Mouse (Mus musculus): ENCODE results near the gene Blzf1. TPM values are rescaled to one million over a fixed set of nuclear protein-coding genes. Genes with fewer than 3 reads are reported as not detected.
A peak's percentile ranks its signal among the peaks of the same experiment; 100 is the strongest.

The Blzf1 gene
- polyA plus RNA-seq, 1 experiment from 2014 or later: 26.0 TPM

- H3K27ac ChIP-seq (replicated peaks): no peak overlapping the region
- 81% methylated on average over 14 of the region's 14 CpGs for WGBS
- no peaks in the 10 kb centered on the region for H3K27me3 ChIP-seq (ENCODE audit: low read depth, poor library complexity, severe bottlenecking)
- H3K4me1 ChIP-seq: peaks cover 12% of the 10 kb centered on the region; the same call in 1 of the 2 replicates
- DNase-seq (ENCODE audit: low spot score): no peak
- no peaks in the 10 kb centered on the region for H3K9me3 ChIP-seq (replicated peaks)
- H3K4me3 ChIP-seq: no peak overlapping the region
- H3K36me3 ChIP-seq: peaks cover 13% of the 10 kb centered on the region
These were observed 12.4 kb upstream of the Blzf1 start for GRCm38 (mm10) chr1:164319542-164320140.

DNA sequence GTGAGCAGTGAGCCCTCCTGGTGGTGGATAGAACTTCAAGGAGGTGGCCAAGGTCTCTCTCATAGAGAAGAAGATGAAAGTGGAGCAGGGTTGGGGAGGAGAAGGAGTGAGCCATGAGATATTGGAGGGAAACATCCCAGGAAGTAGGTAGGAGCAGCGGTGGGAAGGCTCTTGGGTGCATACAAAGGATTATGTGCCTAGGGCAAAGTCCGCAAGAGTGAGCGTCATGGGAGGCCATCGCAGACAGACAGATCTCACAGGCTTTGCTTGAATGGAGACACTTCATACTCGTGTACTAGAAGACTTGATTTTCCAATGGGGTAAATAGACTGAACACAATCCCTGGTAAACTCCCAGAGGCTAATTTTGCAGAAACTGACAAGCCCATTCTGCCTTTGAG, 11.2 kb upstream of the Blzf1 start:
- no peaks in the 10 kb centered on the region for H3K9me3 ChIP-seq (replicated peaks)
- WGBS: 92% methylated on average over 5 of the region's 5 CpGs
- H3K4me3 ChIP-seq: no peak overlapping the region
- H3K36me3 ChIP-seq: peaks cover 24% of the 10 kb centered on the region
- DNase-seq (ENCODE audit: low spot score): no peak
- peaks cover 12% of the 10 kb centered on the region; the same call in 1 of the 2 replicates for H3K4me1 ChIP-seq
- no peaks in the 10 kb centered on the region for H3K27me3 ChIP-seq (ENCODE audit: low read depth, poor library complexity, severe bottlenecking)
- H3K27ac ChIP-seq (replicated peaks): no peak overlapping the region

DNA sequence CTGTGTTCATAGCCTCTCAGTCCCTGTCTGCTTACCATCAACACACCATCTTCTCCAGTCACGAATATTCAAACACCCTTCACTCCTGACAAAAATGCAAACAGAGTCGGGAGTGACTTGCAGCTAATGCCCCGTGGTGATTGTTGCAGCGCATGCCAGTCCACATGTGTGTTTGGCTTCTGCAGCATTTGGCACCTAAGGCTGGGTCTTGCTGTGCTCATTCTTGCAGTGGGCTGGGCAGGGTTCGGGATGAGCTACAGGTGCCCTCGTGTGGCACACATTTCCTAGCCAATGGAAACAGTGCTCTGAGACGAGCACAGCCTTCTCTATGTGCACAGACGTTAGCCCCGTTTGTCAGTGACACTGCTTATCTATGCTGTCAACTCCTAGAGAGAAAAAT, 10.0 kb upstream of the Blzf1 start:
- no peaks in the 10 kb centered on the region for H3K9me3 ChIP-seq (replicated peaks)
- H3K27me3 ChIP-seq (ENCODE audit: low read depth, poor library complexity, severe bottlenecking): no peaks in the 10 kb centered on the region
- H3K27ac ChIP-seq (replicated peaks): no peak overlapping the region
- 90% methylated on average over 9 of the region's 9 CpGs for WGBS
- no peak for DNase-seq (ENCODE audit: low spot score)
- H3K36me3 ChIP-seq: peaks cover 34% of the 10 kb centered on the region
- peaks cover 11% of the 10 kb centered on the region; the same call in 1 of the 2 replicates for H3K4me1 ChIP-seq
- H3K4me3 ChIP-seq: no peak overlapping the region

DNA sequence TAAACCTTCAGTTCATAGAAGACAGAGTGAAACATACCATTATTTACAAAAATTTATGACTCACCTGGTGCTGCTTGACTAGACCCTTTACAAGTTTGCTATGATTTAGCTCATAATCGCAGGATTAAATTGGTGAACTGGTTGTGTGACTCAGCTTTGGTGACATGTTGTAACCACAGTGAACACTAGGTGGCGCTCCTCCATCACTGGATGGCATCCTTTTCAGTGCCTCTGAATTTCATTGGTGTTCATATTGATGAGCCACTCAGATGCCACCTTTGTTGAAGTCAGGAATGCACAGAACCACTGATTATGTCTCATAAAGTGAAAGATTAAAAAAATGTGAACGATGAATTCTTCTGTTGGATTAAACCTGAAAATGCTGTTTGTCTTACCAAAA, 9.4 kb upstream of the Blzf1 start:
- H3K4me1 ChIP-seq: peaks cover 8% of the 10 kb centered on the region; the same call in 1 of the 2 replicates
- no peak overlapping the region for H3K27ac ChIP-seq (replicated peaks)
- no peaks in the 10 kb centered on the region for H3K27me3 ChIP-seq (ENCODE audit: low read depth, poor library complexity, severe bottlenecking)
- H3K4me3 ChIP-seq: no peak overlapping the region
- WGBS: 36% methylated on average over 3 of the region's 3 CpGs
- H3K9me3 ChIP-seq (replicated peaks): no peaks in the 10 kb centered on the region
- peaks cover 37% of the 10 kb centered on the region for H3K36me3 ChIP-seq
- DNase-seq (ENCODE audit: low spot score): peak; percentile 73

GRCm38 (mm10) chr1:164315266-164315665, 8.0 kb upstream of the Blzf1 start:
- H3K27ac ChIP-seq (replicated peaks): no peak overlapping the region
- no peaks in the 10 kb centered on the region for H3K4me1 ChIP-seq
- H3K36me3 ChIP-seq: peaks cover 38% of the 10 kb centered on the region
- H3K4me3 ChIP-seq: no peak overlapping the region
- H3K27me3 ChIP-seq (ENCODE audit: low read depth, poor library complexity, severe bottlenecking): no peaks in the 10 kb centered on the region
- no peak for DNase-seq (ENCODE audit: low spot score)
- WGBS: 81% methylated on average over 8 of the region's 8 CpGs
- H3K9me3 ChIP-seq (replicated peaks): no peaks in the 10 kb centered on the region

GRCm38 (mm10) chr1:164314085-164314484, 6.8 kb upstream of the Blzf1 start:
- Histone ChIP-seq H3K4me1 (no peaks in the 10 kb centered on the region), H3K36me3 (peaks cover 38% of the 10 kb centered on the region), H3K27me3 (ENCODE audit: low read depth, poor library complexity, severe bottlenecking) (no peaks in the 10 kb centered on the region), H3K4me3 (no peak overlapping the region), H3K27ac (replicated peaks) (no peak overlapping the region), H3K9me3 (replicated peaks) (no peaks in the 10 kb centered on the region)
- DNase-seq (ENCODE audit: low spot score): no peak
- 88% methylated on average over 5 of the region's 5 CpGs for WGBS

- DNase-seq (ENCODE audit: low spot score): no peak
- Histone ChIP-seq H3K36me3 (peaks cover 18% of the 10 kb centered on the region), H3K4me3 (peak overlapping the region; percentile 83), H3K27me3 (ENCODE audit: low read depth, poor library complexity, severe bottlenecking) (no peaks in the 10 kb centered on the region), H3K9me3 (replicated peaks) (no peaks in the 10 kb centered on the region), H3K27ac (replicated peaks) (peak overlapping the region; percentile 82), H3K4me1 (peaks cover 17% of the 10 kb centered on the region)
- WGBS: 11% methylated on average over 10 of the region's 10 CpGs
These were observed 633 bp upstream of the Blzf1 start for GRCm38 (mm10) chr1:164307922-164308321.

DNA sequence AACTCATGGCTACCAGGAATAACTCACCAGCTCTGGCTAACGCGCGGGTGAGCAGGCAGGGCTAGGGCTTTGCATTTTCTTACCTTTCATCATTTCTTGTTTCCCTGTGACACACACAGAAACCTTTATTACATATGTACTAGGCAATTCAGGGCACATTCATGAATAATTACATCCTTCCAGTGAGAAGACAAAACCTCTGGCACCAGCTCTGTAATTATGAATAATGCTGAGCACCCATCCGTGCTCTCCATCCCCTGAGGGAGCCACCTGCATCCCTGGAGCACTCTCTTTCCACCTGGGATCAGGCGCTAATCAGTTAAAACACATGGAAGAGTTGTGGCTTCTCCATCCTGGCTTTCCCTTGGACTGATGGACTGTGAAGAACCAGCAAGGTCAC, 3.5 kb downstream of the Blzf1 start, which contains the start of gene Nme7:
TSS of gene Nme7 (plus strand) at position 301 of the 400 bp plus-strand sequence.
- Histone ChIP-seq H3K9me3 (replicated peaks) (no peaks in the 10 kb centered on the region), H3K4me3 (no peak within 1 kb of the TSS), H3K27me3 (ENCODE audit: low read depth, poor library complexity, severe bottlenecking) (no peaks in the 10 kb centered on the region), H3K27ac (replicated peaks) (no peak within 1 kb of the TSS), H3K36me3 (peaks cover 50% of the 10 kb centered on the region), H3K4me1 (peaks cover 17% of the 10 kb centered on the region)
- 86% methylated on average over 5 of the region's 5 CpGs for WGBS
- DNase-seq (ENCODE audit: low spot score): no peak

GRCm38 (mm10) chr1:164301949-164302348, 5.3 kb downstream of the Blzf1 start:
- Histone ChIP-seq H3K36me3 (peaks cover 69% of the 10 kb centered on the region), H3K9me3 (replicated peaks) (no peaks in the 10 kb centered on the region), H3K4me3 (no peak overlapping the region), H3K4me1 (peaks cover 8% of the 10 kb centered on the region), H3K27me3 (ENCODE audit: low read depth, poor library complexity, severe bottlenecking) (no peaks in the 10 kb centered on the region), H3K27ac (replicated peaks) (no peak overlapping the region)
- no peak for DNase-seq (ENCODE audit: low spot score)
- WGBS: 95% methylated on average over 4 of the region's 4 CpGs

DNA sequence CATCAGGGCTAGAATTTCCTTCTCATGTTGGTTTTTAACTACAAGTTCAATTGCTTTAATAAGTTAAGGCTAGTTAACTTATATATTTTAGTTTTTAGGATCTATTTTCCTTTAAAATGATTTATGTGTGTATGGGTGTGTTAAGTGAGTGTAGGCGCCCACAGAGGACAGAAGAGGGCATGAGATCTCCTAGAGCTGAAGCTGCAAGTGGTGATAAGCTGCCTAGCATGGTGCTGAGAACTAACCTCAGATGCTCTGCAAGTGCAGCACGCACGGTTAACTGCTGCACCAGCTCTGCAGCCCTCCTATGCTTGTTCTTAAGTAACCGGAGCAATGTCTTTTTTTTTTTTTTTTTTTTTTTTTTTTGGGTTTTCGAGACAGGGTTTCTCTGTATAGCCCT, 10.8 kb downstream of the Blzf1 start:
- no peaks in the 10 kb centered on the region for H3K4me1 ChIP-seq
- H3K27ac ChIP-seq (replicated peaks): no peak overlapping the region
- no peak overlapping the region for H3K4me3 ChIP-seq
- H3K27me3 ChIP-seq (ENCODE audit: low read depth, poor library complexity, severe bottlenecking): no peaks in the 10 kb centered on the region
- H3K36me3 ChIP-seq: peaks cover 93% of the 10 kb centered on the region
- DNase-seq (ENCODE audit: low spot score): no peak
- H3K9me3 ChIP-seq (replicated peaks): no peaks in the 10 kb centered on the region
- 94% methylated on average over 4 of the region's 5 CpGs for WGBS

DNA sequence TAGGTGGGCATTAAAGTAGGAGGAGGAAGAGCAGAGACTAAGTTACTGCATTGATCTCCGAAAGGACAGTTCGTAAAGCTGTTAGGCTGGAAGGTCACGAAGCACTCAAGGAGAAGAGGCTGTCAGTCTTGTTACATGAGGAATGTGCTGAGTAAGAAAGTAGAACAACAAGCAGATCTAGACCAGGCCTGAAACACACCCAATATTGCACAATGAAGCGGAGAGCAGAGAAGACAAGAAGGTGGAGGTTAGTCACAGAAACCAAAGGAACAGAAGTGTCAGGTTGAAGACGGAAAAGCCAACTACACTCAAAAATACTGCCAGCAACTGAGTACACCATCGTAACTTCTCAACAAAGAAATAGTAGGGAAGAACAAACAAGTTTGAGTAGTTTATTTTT, 13.2 kb downstream of the Blzf1 start:
- Histone ChIP-seq H3K4me3 (no peak overlapping the region), H3K27ac (replicated peaks) (no peak overlapping the region), H3K36me3 (peaks cover 84% of the 10 kb centered on the region), H3K27me3 (ENCODE audit: low read depth, poor library complexity, severe bottlenecking) (no peaks in the 10 kb centered on the region), H3K4me1 (no peaks in the 10 kb centered on the region), H3K9me3 (replicated peaks) (no peaks in the 10 kb centered on the region)
- DNase-seq (ENCODE audit: low spot score): no peak
- 96% methylated on average over 6 of the region's 6 CpGs for WGBS

GRCm38 (mm10) chr1:164292040-164292439, 15.2 kb downstream of the Blzf1 start:
- peaks cover 64% of the 10 kb centered on the region for H3K36me3 ChIP-seq
- no peak overlapping the region for H3K4me3 ChIP-seq
- 93% methylated on average over 5 of the region's 5 CpGs for WGBS
- DNase-seq (ENCODE audit: low spot score): no peak
- no peaks in the 10 kb centered on the region for H3K4me1 ChIP-seq
- H3K9me3 ChIP-seq (replicated peaks): no peaks in the 10 kb centered on the region
- no peaks in the 10 kb centered on the region for H3K27me3 ChIP-seq (ENCODE audit: low read depth, poor library complexity, severe bottlenecking)
- no peak overlapping the region for H3K27ac ChIP-seq (replicated peaks)

GRCm38 (mm10) chr1:164287406-164287805, 19.9 kb downstream of the Blzf1 start:
- H3K9me3 ChIP-seq (replicated peaks): no peaks in the 10 kb centered on the region
- no peak overlapping the region for H3K27ac ChIP-seq (replicated peaks)
- H3K36me3 ChIP-seq: peaks cover 24% of the 10 kb centered on the region
- no peak overlapping the region for H3K4me3 ChIP-seq
- no peaks in the 10 kb centered on the region for H3K27me3 ChIP-seq (ENCODE audit: low read depth, poor library complexity, severe bottlenecking)
- no peak for DNase-seq (ENCODE audit: low spot score)
- H3K4me1 ChIP-seq: no peaks in the 10 kb centered on the region
- 57% methylated on average over 15 of the region's 15 CpGs for WGBS
